Mouse (Mus musculus) C2C12 (cell line): ENCODE results near the gene Vwa5b1.

Experiments
- CEBPB ChIP-seq: IDR thresholded peaks from one replicate; pipeline ENCODE4 v1.6.1; 2011; ENCODE audit warnings: low read depth, mild to moderate bottlenecking, control low read depth, moderate library complexity
- CTCF ChIP-seq: IDR thresholded peaks from one replicate; pipeline ENCODE4 v1.5.1; 2011; ENCODE audit not compliant: control insufficient read depth, insufficient read depth, insufficient read length
- FOSL1 ChIP-seq: IDR thresholded peaks from one replicate; pipeline ENCODE4 v1.8.0; 2011; ENCODE audit warnings: mild to moderate bottlenecking, low read length; ENCODE audit not compliant: poor library complexity, insufficient read depth, severe bottlenecking
- MAX ChIP-seq: IDR thresholded peaks from one replicate; pipeline ENCODE4 v1.6.1; 2011; ENCODE audit warnings: mild to moderate bottlenecking, control low read depth
- MYOD1 ChIP-seq: IDR thresholded peaks from one replicate; pipeline ENCODE4 v1.6.1; 2011; ENCODE audit warnings: low read depth; ENCODE audit not compliant: control insufficient read depth, insufficient read length
- USF1 ChIP-seq: IDR thresholded peaks from one replicate; pipeline ENCODE4 v1.6.1; 2011; ENCODE audit warnings: low read depth, mild to moderate bottlenecking, control low read depth, moderate library complexity

DNA sequence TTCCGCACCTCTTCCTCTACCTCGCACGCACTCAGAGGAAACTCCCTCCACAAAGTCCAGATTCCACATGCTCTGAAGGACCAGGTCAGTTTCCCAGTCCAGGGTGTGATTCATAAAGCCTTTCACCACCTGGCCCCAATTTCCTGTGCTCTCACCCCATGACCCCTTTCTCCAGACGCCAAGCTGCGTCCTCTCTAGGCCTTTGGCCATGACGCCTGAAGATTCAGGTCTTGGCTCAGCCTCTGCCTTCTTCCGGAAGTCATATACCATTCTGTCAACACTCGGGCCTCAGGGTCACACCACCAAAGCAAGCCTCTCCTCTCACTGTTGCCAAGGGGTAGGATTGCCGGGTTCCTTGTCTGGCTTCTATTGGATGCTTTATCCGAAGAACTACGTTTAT lies 65.8 kb downstream of the Vwa5b1 start:
- TF ChIP-seq CTCF (no peak), USF1 (no peak), MAX (no peak), FOSL1 (no peak), MYOD1 (no peak), CEBPB (no peak)
